Mouse (Mus musculus) kidney, adult 18-20 months (tissue): ENCODE measurements at regions not wholly inside any gene's neighbourhood (a gene's known extent, or its start where the extent isn't known, plus 50 kb on each side); places are given as distances from the start of the nearest gene placed in this dataset.

ENCODE experiments used
- DNase-seq: peaks from one replicate; pipeline ENCODE4 v3.0.0; 2021

DNA sequence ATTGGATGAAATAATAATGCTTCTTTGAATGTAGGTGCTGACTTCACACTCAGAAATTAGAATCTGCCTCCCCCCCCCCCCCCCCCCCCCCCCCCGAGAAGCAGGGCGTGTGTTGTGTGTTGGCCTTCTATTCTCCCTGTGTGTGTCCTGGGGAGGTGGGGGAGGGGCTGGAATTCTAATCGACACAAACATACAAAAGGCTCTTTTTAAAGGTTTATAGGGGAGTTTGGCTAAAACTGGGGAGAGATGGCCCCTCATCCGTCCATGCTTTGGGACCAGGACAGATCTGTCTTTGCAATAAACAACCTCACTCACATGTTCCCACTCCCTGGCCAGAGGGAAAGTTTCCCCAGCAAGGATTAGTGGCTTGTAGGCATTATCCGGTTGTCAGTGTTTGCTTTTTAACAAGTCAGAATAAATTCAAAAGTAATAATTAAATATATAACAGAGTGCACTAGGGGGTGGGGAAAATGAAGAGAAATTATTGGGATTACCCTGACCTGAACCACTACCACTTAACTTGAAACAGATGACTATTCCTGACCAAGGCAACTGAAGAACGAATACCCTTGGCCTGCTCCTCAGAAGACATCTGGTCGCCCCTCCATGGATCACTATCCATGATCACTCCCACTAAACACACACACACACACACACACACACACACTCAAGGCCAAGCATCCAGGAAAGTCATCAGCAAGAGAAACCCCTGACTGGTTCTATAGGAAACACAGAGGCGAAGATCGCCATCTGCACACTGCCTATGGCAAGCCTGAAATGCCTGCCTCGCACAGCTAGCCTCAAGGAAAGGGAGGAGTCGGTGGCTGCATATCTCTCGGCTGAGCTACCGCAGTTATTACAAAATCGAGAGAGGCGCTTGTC lies 223.5 kb upstream of the Rgma start:
- no peak for DNase-seq

DNA sequence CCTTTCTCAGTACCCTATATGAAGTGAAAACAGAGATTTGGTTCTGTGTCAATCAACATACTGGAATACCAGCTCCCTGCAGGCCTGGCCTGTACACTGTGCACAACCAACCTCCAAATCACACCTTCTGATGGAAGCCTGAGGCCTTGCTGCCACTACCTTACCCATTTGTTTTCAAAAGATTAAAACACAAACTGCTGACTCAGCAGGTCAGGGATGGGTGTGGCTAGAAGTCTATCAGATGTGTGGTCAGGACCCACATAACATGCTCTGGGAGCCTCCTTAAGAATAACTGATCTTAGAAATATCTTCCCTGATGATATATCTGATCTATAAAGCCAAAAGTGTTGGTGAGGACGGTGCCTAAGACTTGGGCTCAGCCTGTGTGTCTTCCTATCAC lies 221.6 kb upstream of the Rgma start:
- no peak for DNase-seq

DNA sequence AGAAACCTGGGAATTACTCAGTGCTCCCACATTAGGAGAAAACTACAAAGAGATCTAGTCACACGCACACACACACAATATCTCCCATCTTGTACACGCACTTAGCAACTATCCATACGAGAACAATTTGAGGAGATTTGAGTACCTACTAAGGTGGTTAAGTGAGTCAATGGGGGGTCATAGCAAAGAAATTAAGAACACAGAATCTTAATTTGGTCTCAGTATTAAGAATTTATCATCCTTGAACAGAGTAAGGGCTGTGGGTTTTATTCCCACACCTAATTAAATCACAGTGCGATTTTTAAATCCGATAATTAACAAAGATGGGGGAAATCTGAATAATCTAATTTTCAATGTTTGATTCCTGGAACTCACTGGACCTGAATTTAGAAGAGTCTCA lies 216.5 kb upstream of the Rgma start:
- no peak for DNase-seq

DNA sequence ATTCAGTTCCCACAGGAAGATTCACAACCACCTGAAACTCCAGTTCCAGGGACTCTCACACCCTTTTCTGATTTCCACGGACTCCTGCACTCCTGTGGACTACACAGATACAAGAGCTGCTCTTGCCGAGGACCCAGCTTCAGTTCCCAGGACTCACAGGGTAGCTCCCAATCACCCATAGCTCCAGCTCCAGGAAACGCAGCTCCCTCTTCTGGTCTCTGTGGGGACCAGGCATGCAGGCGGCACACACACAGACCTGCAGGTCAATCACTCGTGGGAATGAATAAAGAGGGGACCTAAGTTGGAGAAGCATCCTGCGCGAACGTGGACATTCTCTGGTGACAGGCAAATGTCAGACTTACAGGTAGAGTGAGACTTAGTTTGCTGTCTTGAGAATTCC lies 214.3 kb upstream of the Rgma start:
- no peak for DNase-seq

DNA sequence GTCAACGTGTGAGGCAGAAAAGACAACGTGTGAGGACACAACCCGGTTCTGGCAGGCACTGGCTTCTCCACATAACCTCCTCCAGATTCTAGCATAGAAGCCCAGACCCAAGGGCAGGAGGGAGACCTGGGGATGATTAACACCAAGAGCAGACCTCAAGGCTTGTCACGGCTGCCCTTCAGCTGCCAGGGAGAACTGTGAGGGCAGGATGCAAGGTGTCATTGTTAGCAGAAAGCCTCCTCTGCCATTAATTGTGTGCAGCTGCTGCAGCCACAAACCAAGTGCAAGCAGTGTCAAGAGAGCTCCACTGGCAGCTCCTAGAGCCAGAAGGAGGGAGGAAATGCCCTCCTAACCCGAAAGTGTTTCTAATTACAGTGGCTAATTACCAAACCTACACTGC lies 211.6 kb upstream of the Rgma start:
- no peak for DNase-seq

DNA sequence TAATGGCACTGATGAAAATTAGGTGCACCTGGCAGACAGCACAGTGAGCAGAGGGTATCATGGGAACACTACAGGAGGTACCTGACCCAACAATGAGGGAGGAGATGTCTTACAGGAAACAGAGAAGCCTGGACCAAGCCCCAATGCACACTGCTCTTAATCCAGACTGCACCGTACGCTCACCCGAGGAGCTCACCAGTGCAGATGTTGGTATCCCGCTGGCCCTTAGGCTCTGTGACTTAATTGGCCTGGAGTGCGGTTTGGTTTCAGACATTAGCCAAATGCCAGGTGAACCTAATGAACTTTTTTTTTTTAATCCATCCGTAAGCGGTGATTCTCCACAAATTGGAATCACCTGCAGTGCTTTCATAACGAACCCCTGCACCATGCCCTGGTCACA lies 209.8 kb upstream of the Rgma start:
- DNase-seq = no peak

DNA sequence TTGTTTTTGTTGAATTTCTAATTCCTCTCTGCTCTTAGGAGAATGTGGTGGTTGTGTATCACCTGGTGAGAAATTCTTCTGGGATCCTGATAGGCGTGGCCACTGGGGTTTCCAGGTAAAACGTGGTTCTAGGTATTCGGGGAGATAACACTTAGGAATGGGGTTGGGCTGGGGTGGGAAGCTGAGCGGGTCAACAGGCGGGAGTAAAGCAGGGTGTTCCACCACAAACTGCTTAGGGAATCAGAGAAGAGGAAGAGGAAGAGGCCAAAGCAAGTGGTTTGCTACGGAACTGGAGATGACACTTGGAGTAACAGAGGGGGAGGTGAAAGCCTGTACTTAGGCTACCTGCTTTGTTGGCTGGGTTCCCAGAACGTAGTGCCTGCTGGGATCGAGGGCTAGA lies 205.9 kb upstream of the Rgma start:
- DNase-seq = no peak

DNA sequence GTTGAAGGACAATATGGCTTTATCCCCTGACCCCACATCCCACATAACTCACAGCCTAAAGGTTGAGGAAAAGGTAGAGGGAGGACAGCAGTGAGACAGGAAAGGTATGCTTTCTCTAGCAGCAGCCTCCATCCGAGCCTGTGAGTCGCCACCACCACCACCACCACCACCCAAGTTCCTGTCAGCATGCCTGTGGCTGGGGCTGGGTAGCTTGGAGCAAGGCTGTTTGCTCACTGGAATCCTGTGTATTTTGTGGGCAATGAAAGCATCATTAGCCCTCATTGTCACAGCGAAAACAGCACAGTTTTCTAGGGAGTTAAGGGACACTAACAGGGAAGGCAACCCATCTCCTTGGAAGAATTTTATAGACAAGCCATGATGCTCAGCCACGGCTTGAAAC lies 202.7 kb upstream of the Rgma start:
- DNase-seq = no peak

DNA sequence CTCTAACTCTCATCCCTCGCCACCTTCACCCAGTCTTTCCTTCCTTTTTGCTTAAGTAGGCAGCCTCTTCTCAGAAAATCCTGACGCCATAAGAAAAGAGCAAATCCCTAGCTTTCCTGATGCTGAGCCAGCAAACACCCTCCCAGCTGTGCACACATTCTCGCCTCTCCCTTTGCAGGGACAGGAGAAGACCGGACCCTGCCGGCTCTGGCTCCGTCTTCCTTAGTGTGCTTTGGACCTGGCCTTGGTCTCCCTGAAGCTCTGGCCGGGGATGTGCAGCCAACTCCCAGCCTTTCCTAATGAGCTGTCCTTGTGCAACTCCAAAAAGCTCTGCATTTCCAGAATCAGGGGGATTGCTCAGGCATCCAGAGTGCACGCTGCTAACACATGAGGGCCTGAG lies 191.5 kb upstream of the Rgma start:
- no peak for DNase-seq

DNA sequence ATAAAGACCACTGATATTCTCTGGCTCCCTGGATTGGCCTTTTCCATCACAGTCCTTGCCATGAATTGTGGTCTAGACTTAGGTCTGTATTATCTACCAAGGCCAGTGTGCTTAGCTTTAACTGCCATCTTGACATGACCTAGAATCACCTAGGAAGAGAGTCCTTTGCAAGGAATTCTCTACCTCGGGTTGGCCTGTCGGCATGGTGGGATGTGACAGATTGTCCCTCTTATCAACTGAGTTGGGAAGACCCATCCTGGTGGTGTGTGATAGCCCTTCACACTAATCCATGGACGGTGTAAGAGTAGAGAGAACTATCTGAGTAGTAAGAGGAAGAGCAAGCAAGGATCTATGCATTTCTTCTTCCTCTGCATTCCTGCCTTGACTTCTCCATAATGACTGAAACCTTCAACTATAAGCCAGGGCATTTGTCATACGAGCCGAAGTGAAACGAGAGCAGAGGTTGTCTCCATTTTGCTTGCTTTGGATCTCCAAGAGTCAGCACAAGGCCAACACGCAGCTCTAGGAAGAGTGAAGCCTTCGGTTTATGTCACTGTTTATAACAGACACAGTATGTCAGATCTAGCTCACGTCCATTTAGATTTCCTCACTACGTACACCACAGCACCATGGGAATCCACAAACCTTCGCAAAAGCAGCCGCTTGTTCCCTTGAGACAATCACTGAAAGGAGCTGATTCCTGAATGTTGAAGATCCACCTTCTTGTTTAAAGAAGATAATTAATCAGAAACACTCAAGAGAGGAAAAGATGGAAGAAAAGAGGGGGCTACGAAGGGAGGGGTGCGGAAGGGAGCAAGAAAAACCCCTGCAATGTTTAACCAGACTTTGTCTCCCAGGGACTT lies 190.9 kb upstream of the Rgma start:
- no peak for DNase-seq

DNA sequence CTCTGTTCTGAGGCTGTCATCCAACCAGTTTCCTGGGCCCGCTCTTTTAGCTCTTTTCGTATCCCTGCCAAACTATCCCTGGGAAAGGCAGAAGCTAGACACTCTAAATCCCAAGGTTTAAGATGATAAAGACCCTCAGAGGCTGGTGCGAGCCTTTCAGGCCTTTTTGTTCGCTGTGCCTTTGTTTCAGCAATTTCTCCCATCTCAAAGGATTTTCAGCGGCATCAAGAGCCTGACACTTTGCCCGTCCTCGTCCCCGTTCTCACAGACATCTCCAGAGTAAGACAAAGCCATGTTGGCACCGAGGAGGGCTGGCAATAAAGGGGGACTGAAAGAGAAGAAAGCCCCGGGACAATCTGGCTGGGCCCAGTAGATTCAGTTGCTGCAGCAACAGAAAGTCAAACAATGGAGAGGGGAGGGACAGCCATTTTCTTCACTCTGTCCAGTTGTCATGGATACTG lies 190.2 kb upstream of the Rgma start:
- DNase-seq = no peak

DNA sequence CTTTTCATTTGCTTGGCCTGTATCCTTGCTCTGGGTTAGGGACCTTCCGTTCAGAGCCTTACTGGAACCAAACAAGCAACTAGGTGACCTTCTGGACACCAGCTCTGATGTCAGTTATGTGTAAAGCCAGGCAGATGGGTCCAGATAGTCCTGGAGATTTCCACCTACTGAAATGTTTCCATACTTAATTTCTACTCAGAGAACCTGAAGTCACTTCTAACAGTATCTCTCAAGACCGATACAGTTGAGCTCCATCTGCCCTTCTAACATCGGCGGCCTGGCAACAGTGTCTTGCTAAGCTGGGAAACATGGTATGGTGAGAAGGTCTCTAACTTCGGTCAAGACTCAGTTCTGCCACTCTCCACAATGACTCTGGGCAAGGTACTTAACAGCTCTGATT lies 189.7 kb upstream of the Rgma start:
- no peak for DNase-seq

DNA sequence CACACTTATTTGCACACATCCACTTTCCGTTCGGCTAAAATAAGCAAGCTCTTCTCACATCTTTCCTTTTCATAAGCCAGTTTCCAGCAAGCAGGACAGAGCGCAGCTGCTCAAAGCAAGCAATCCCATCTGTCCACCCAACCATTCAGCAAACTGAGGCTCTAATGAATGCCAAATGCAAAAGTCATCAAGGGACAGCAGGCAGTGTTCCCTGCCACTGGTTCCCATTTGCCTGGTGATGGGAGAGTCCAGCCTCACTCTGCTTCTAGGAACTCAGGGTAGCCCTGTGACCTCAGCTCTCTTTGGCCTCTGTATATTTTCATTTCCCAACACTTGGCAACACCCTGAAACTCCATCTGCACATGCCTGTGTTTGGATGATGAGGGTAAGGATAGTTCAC lies 188.8 kb upstream of the Rgma start:
- no peak for DNase-seq

DNA sequence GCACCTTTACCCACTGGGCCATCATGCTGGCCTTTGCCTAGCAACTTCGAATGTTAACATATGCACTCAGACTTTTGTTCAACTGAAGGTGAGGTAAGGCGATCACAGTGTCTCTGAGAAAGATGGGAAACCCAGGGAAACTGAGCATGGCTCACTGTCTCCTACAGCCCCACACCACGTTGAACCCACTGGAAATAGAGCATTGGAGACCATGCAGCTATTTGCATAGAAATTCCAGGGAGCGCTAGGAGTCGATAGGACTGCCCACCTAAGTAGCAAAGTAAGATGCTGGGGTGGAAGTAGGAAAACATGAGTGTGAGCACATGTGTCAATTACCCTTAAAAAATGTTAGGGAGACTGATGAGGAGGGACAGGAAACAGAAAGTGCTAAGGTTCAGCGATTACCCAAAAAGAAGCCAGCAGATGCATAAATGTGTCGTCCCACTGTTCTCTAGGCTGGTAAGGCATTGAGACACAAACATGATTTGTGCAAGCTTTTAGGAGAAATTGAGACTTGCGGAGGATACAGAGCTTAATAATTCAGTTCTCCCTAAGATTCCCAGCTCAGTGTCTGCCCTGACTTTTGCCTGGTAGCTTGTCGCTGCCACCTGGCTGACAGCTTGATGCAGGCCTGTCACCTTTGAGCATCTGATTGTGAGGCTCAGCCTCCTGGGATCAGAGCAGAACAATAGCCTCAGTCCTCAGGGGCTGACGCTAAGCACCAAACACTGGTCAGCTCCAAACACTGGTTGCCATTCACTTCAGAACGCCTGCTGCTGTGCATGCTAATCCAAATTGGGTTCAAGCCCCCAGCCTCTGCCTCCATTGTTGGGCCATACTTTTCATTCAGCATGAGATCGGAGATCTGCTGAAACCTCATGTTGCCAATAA lies 183.7 kb upstream of the Rgma start:
- no peak for DNase-seq

DNA sequence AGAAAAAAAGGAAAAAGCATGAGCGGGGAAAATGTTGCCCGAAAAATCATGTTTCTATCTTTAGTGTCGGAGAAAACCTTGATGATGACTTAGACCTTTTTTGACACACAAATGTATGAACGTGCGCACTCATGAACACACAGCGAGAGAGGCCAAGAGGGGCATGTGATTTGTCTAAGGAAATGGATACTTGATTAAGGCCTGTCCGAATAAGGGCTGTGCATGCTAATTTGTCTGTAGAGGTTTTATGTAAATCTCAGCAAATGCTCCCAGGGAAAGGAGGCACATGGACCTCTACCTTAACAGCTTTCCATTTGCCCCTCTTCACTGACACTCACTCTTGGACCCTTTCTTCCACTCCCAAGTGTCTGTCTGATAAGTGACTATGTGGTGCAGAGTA lies 182.5 kb upstream of the Rgma start:
- no peak for DNase-seq

DNA sequence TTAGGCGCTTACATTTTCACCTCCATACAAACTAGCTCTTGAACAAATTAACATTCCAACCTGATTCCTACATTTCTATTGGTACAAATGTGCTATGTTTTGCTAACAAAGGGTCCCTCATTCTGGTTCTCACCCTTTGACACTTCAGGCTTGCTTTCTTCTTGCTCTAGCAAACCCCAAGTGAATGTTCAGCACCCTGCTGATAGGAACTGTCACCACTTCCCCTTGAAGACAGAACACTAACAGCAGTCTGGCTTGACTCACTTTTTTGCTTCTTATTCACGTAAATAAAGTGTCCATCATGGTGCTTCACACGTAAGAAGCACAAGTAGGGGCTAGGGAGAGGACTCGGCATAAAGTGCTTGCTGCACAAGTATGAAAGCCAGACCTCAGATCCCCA lies 180.0 kb upstream of the Rgma start:
- DNase-seq = no peak

DNA sequence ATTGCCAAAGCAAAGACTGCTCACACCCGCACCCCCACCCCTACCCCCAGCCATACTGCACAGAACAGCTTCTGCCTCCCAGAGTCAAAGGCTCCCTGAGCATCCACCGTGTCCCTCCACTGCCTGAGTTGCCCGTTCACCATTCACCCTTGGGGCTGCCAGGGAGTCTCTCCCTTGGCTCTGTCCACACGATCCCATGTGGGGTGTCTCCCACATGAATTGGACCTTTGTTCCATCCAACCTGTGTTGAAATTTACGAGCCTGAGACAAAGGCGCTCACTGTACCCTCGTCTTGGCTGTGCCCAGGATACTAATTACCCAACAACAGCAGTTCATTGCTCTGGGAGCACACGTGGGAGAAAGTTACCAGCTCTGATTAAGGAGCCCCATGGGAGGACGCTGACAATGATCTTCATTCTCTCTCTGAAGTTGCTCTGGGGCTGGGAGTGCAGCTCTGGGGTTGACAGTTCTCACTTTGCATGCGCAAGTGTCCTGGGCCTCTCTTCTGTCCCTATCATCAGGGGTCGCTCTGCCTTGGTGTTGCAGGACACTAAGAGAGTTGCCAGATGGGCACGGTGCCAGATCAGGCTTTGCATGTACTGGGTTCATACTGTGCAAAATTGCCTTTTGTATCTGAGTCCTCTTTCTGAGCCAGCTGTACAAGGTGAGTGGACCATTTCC lies 178.3 kb upstream of the Rgma start:
- DNase-seq = no peak

DNA sequence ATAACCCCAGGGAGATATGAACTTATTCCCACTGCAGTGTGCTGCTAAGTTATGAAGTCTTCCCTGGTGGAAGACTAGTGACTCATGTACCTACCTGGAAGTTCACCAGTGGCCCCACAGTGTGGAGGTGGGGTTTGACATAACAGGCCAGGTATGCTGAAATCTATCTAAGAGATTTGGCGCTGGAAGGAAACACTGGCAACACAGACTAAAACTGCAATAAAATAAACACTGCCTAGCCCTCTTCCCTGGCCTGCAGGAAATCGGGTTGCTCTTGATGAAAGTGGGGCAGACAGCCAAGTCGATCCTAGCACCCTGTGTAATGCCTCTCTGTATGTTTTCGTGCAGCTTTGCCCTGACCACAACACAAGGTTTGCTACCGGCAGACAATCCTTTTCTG lies 177.2 kb upstream of the Rgma start:
- no peak for DNase-seq

DNA sequence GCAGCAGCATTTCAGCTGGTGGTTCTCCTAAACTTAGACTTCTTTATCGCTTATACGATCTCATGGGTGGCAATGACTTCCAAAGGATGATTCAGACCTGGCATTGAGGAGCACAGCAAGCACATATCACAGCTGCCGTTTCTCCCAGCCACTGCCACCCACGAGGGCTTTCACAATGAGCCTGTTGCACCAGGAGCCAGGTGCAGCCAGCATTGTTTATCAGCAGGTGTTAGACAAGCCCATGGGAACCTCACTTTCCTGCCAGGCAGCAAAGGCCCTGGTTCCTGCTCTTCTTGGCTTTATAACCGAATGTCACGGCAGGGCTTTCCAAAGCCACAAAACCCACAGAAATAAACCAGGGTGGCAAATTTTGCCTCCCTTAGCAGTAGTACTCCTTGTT lies 175.3 kb upstream of the Rgma start:
- no peak for DNase-seq

DNA sequence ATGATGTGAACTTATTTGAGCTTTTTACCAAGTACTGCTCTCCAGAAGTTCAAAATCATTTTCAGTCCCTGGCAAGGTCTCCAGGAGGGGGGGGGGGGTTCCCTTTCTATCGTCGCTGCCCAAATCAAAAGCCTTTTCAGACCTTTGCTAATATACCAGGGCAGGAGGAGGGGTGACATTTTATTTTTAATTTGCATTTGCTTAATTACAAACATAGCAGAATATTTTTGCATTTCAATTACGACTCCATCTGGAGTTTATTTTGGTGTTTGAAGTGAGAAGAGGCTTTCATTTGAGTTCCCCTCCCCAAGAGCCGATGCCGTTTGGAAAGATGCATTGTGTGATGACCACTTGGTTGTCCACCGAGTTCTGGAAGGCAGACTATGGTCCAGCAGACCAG lies 174.0 kb upstream of the Rgma start:
- DNase-seq = no peak

DNA sequence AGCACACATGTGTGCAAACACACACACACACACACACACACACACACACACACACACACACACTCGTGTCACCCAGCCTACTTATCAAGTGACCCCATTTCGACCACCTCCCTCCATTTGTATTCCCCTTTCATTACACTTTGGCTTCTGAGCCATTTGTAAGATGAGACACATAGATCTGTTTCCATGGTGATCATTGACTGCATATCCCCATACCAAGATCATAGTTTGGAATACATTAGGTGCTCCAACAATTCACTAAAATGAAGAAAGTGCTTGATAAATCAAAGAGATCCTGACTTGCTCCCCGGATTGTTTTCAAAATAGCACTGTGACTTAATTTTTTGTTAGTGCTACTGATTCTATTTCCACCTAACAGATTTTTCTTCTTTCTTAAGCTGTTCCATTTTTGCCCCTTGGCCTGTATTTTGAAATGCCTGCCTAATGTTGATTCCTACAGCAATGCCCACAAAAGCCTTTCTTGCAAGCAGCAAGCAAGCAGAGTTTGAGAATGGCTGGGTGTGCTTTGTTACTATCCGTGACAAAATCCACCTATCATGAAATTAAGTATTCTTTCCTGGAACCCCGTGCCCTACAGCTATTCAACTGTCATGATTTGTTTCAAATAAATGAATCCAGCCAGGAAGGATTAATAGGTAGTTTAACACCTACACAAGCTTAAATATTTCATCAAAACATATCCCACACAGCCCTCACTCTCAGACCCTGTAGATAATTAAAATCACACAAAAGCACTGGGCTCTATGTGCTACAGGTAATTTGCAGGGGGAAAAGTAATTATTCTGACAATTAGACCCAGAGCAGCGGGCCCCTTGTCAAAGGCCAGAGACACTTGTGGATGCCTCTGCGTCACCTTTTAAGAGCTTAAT lies 168.1 kb upstream of the Rgma start:
- no peak for DNase-seq

DNA sequence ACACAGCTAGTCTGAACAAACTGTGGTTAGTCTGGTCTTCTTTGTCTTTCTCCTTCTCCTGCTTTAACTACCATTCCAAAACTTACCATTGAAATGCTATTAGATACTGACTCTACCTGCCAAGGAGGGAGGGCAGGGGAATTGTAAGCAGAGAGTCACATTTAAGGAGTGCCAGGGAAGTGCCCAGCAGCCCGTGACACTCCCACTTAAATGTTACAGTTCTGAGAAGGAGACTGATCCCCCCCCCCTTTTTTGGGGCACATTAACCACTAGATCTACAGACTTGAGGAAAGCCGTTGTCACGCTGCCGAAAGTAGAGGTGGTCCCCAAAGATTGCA lies 166.9 kb upstream of the Rgma start:
- no peak for DNase-seq
